Mouse (Mus musculus): ENCODE data around the gene Slc26a3.
A peak's percentile ranks its signal among the peaks of the same experiment; 100 is the strongest.
"Not testable (repeated sequence)": the region's sequence is repeated elsewhere in the genome, so short reads cannot be mapped to it uniquely, and the experiment has no call there.

The Slc26a3 gene

GRCm38 (mm10) chr12:31421901-31422574, 31.4 kb downstream of the Slc26a3 start:
- no peak for DNase-seq (ENCODE audit: low spot score in 2 of 2)

- no peak for DNase-seq (ENCODE audit: low spot score in 2 of 2)
These were observed 47.1 kb downstream of the Slc26a3 start for GRCm38 (mm10) chr12:31437791-31438190.

GRCm38 (mm10) chr12:31439612-31440011, 48.9 kb downstream of the Slc26a3 start:
- no peak for DNase-seq (ENCODE audit: low spot score in 2 of 2)

GRCm38 (mm10) chr12:31444131-31444546, 53.5 kb downstream of the Slc26a3 start:
- no peak for DNase-seq (ENCODE audit: low spot score in 2 of 2)

GRCm38 (mm10) chr12:31444827-31445226, 54.2 kb downstream of the Slc26a3 start:
- no peak for DNase-seq (ENCODE audit: low spot score in 2 of 2)

- no peak for DNase-seq (ENCODE audit: low spot score in 2 of 2)
These were observed 58.7 kb downstream of the Slc26a3 start for GRCm38 (mm10) chr12:31449341-31449740.

- DNase-seq (ENCODE audit: low spot score in 2 of 2) = no peak
These were observed 65.6 kb downstream of the Slc26a3 start for GRCm38 (mm10) chr12:31456271-31456670.

GRCm38 (mm10) chr12:31458474-31458873, 67.8 kb downstream of the Slc26a3 start:
- no peak for DNase-seq (ENCODE audit: low spot score in 2 of 2)

- DNase-seq (ENCODE audit: low spot score in 2 of 2) = not testable (repeated sequence)
These were observed 69.6 kb downstream of the Slc26a3 start for GRCm38 (mm10) chr12:31460270-31460669.

GRCm38 (mm10) chr12:31461371-31461770, 70.7 kb downstream of the Slc26a3 start:
- no peak for DNase-seq (ENCODE audit: low spot score in 2 of 2)

GRCm38 (mm10) chr12:31462615-31463014, 71.9 kb downstream of the Slc26a3 start:
- no peak for DNase-seq (ENCODE audit: low spot score in 2 of 2)

- not testable (repeated sequence) for DNase-seq (ENCODE audit: low spot score in 2 of 2)
These were observed 87.5 kb downstream of the Slc26a3 start for GRCm38 (mm10) chr12:31478182-31478581.

- no peak for DNase-seq (ENCODE audit: low spot score in 2 of 2)
These were observed 95.8 kb downstream of the Slc26a3 start for GRCm38 (mm10) chr12:31486431-31486830.

- no peak for DNase-seq (ENCODE audit: low spot score in 2 of 2)
These were observed 108.3 kb downstream of the Slc26a3 start for GRCm38 (mm10) chr12:31498936-31499313.

- DNase-seq (ENCODE audit: low spot score in 2 of 2) = peak; percentile 90 to 95
These were observed 108.9 kb downstream of the Slc26a3 start, which contains the start of gene Cbll1 for GRCm38 (mm10) chr12:31499314-31500131. Gene Cbll1, minus strand, starts transcription at chr12:31499616.

GRCm38 (mm10) chr12:31500196-31500595, 109.5 kb downstream of the Slc26a3 start:
- DNase-seq (ENCODE audit: low spot score in 2 of 2) = no peak

GRCm38 (mm10) chr12:31501266-31501665, 110.6 kb downstream of the Slc26a3 start:
- no peak for DNase-seq (ENCODE audit: low spot score in 2 of 2)

- no peak for DNase-seq (ENCODE audit: low spot score in 2 of 2)
These were observed 112.5 kb downstream of the Slc26a3 start for GRCm38 (mm10) chr12:31503211-31503610.

- no peak for DNase-seq (ENCODE audit: low spot score in 2 of 2)
These were observed 117.2 kb downstream of the Slc26a3 start for GRCm38 (mm10) chr12:31507718-31508364.

GRCm38 (mm10) chr12:31508496-31508895, 117.8 kb downstream of the Slc26a3 start:
- no peak for DNase-seq (ENCODE audit: low spot score in 2 of 2)

GRCm38 (mm10) chr12:31511218-31511617, 120.5 kb downstream of the Slc26a3 start:
- DNase-seq (ENCODE audit: low spot score in 2 of 2) = no peak

GRCm38 (mm10) chr12:31512634-31513411, 122.2 kb downstream of the Slc26a3 start:
- no peak for DNase-seq (ENCODE audit: low spot score in 2 of 2)
